Mouse (Mus musculus) heart, postnatal 0 days (tissue): ENCODE measurements around the gene Mfng. TPM values are rescaled to one million over a fixed set of nuclear protein-coding genes. Genes with fewer than 3 reads are reported as not detected.

Source experiments
- ATAC-seq: fragments of 200-750 bp; cut with Nextera tagmentation; 2 replicates; pipeline ENCODE4 v1.8.0; 2017; ENCODE audit warnings: low read depth, moderate number of reproducible peaks, moderate library complexity; ENCODE audit not compliant: insufficient read depth
- DNase-seq: peaks from one replicate; pipeline ENCODE4 v3.0.0-alpha.2; 2016; ENCODE audit warnings: low spot score
- H3K27ac ChIP-seq: fragments of 300-500 bp; sonication (generic); 2 replicates; pipeline ENCODE4 v1.5.1; 2014; ENCODE audit warnings: low read depth, mild to moderate bottlenecking
- H3K27me3 ChIP-seq: fragments of 300-500 bp; sonication (generic); 2 replicates; pipeline ENCODE4 v1.6.1; 2014; ENCODE audit warnings: low read length, mixed read lengths; ENCODE audit not compliant: control insufficient read depth, insufficient read depth
- H3K36me3 ChIP-seq: fragments of 300-500 bp; sonication (generic); replicated peaks from 2 replicates; pipeline ENCODE4 v1.6.1; 2014; ENCODE audit warnings: low read length, mixed read lengths; ENCODE audit not compliant: control insufficient read depth, insufficient read depth
- H3K4me1 ChIP-seq: fragments of 300-500 bp; sonication (generic); 2 replicates; pipeline ENCODE4 v1.6.1; 2014; ENCODE audit warnings: antibody characterized with exemption; ENCODE audit not compliant: control insufficient read depth, insufficient read depth
- H3K4me2 ChIP-seq: fragments of 300-500 bp; sonication (generic); 2 replicates; pipeline ENCODE4 v1.6.1; 2014; ENCODE audit warnings: low read depth, mild to moderate bottlenecking, low read length, moderate library complexity
- H3K4me3 ChIP-seq: fragments of 300-500 bp; sonication (generic); 2 replicates; pipeline ENCODE4 v1.5.1; 2014; ENCODE audit warnings: low read depth, low read length
- H3K9ac ChIP-seq: fragments of 300-500 bp; sonication (generic); replicated peaks from 2 replicates; pipeline ENCODE4 v1.6.1; 2014; ENCODE audit warnings: low read depth, low read length, mixed read lengths
- H3K9me3 ChIP-seq: fragments of 300-500 bp; sonication (generic); replicated peaks from 2 replicates; pipeline ENCODE4 v1.6.1; 2016; ENCODE audit warnings: low read length; ENCODE audit not compliant: control insufficient read depth
- CTCF ChIP-seq: IDR thresholded peaks from 2 replicates; pipeline ENCODE4 v1.5.1; 2016; ENCODE audit warnings: antibody characterized with exemption, control low read depth, low read depth
- EP300 ChIP-seq: IDR thresholded peaks from 2 replicates; pipeline ENCODE4 v1.6.1; 2016; ENCODE audit warnings: antibody characterized with exemption, low read depth
- WGBS: fragments of 180-500 bp; shearing (Covaris S2); extraction: QIAGEN DNeasy Blood & Tissue Kit; methylation state at CpG from one replicate; pipeline ENCODE4 v1.1.7; 2014; 5-methylcytosine and 5-hydroxymethylcytosine counted together
- polyA plus RNA-seq: library from polyadenylated mRNA; unstranded; fragments of >200 nt; fragmentation: Nextera tagmentation; extraction: Ambion mirVana; gene quantifications from 2 replicates; pipeline ENCODE4 v1.2.1, GENCODE M21; 2015
- total RNA-seq: library from RNA; depleted of rRNA; stranded (reverse); fragments of >200 nt; gene quantifications from 2 replicates; pipeline ENCODE4 v1.2.3, GENCODE M21; 2014; ENCODE audit warnings: low replicate concordance

The Mfng gene
- total and polyA plus RNA-seq, 2 experiments from 2014 or later: 12.9 to 13.4 TPM

GRCm38 (mm10) chr15:78782348-78783103 lies 9.3 kb upstream of the Mfng start:
- no peak for DNase-seq
- Histone ChIP-seq H3K9ac (no peak overlapping the region), H3K4me1 (0 out of 2 replicates have a peak, but pooled peaks cover 9% of the 10 kb centered on the region), H3K27ac (0 out of 2 replicates have a peak overlapping the region, but pooled peaks have one; percentile 3), H3K27me3 (no peaks in the 10 kb centered on the region), H3K4me2 (no peak overlapping the region), H3K9me3 (no peaks in the 10 kb centered on the region), H3K36me3 (peaks cover 14% of the 10 kb centered on the region; the same call in 1 of the 2 replicates), H3K4me3 (no peak overlapping the region)
- WGBS: 55% methylated on average over 14 of the region's 14 CpGs
- TF ChIP-seq EP300 (no peak), CTCF (no peak)
- no peak for ATAC-seq

GRCm38 (mm10) chr15:78780908-78781307 lies 7.6 kb upstream of the Mfng start:
- WGBS: 74% methylated on average over 7 of the region's 7 CpGs
- H3K27ac ChIP-seq: no peak overlapping the region
- H3K9me3 ChIP-seq: no peaks in the 10 kb centered on the region
- no peak for DNase-seq
- peaks cover 15% of the 10 kb centered on the region; the same call in 1 of the 2 replicates for H3K36me3 ChIP-seq
- 0 out of 2 replicates have a peak, but pooled peaks cover 4% of the 10 kb centered on the region for H3K4me1 ChIP-seq
- no peaks in the 10 kb centered on the region for H3K27me3 ChIP-seq
- no peak overlapping the region for H3K4me3 ChIP-seq
- no peak overlapping the region for H3K4me2 ChIP-seq
- no peak for ATAC-seq
- TF ChIP-seq CTCF: no peak
- TF ChIP-seq EP300: no peak
- H3K9ac ChIP-seq: no peak overlapping the region

GRCm38 (mm10) chr15:78780359-78780758 lies 7.1 kb upstream of the Mfng start:
- 86% methylated on average over 14 of the region's 14 CpGs for WGBS
- no peak for ATAC-seq
- Histone ChIP-seq H3K9ac (no peak overlapping the region), H3K27me3 (no peaks in the 10 kb centered on the region), H3K4me1 (0 out of 2 replicates have a peak, but pooled peaks cover 4% of the 10 kb centered on the region), H3K27ac (no peak overlapping the region), H3K36me3 (peaks cover 19% of the 10 kb centered on the region), H3K9me3 (no peaks in the 10 kb centered on the region), H3K4me3 (no peak overlapping the region), H3K4me2 (no peak overlapping the region)
- TF ChIP-seq CTCF (no peak), EP300 (no peak)
- no peak for DNase-seq

DNA sequence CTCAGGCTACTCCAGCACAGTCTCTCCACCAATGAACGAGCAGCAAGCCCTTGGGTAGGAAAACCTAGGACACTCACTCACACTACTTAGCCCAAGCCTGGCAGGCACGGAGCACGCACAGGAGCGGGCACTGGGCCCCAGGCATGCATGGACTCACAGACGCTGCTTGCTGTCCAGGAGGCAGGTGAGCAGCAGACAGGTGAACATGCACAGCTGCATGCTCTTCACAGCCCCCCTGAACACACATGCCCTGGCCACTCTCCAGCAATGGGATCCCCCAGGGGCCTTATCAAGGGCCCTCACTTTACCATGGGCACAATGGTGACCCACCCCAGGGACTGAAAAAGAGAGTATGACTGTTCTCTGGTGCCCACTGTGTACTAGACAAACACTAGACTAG lies 6.4 kb upstream of the Mfng start:
- no peak for TF ChIP-seq CTCF
- TF ChIP-seq EP300: no peak
- Histone ChIP-seq H3K27me3 (no peaks in the 10 kb centered on the region), H3K4me1 (0 out of 2 replicates have a peak, but pooled peaks cover 4% of the 10 kb centered on the region), H3K4me3 (no peak overlapping the region), H3K36me3 (peaks cover 26% of the 10 kb centered on the region), H3K4me2 (no peak overlapping the region), H3K9ac (no peak overlapping the region), H3K27ac (no peak overlapping the region), H3K9me3 (no peaks in the 10 kb centered on the region)
- ATAC-seq (no peak), DNase-seq (no peak)
- 93% methylated on average over 5 of the region's 5 CpGs for WGBS

DNA sequence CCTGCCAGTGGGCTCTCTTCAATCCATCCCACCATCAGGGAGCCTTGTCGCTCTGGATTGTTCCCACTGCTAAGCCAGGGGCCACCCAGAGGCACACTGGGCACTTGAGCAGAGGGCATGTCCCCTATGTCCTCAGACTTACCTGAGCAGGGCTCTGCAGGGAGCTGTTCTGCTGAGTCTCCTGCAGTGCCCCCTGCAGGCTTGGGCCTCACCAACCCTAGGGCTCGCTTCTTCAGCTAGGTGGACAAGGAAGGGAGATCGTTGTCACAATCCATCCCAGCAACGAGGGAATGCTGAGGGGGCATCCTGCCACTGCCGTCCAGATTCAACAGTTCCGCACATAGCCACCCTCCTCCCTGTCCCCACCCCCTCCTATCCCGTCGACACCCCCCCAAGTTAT lies 6.0 kb upstream of the Mfng start:
- Histone ChIP-seq H3K27me3 (no peaks in the 10 kb centered on the region), H3K4me3 (no peak overlapping the region), H3K9me3 (no peaks in the 10 kb centered on the region), H3K36me3 (peaks cover 27% of the 10 kb centered on the region), H3K4me1 (0 out of 2 replicates have a peak, but pooled peaks cover 4% of the 10 kb centered on the region), H3K4me2 (no peak overlapping the region), H3K9ac (no peak overlapping the region), H3K27ac (no peak overlapping the region; the same call in 1 of the 2 replicates)
- ATAC-seq (no peak), DNase-seq (no peak)
- TF ChIP-seq CTCF (peak; percentile 19; the same call in 1 of the 2 replicates), EP300 (no peak)
- WGBS: 74% methylated on average over 8 of the region's 8 CpGs
